Mouse (Mus musculus) kidney, postnatal 14 days (tissue): ENCODE results near the gene Slc9a9.

Source experiments
- DNase-seq: peaks from one replicate; pipeline ENCODE4 v3.0.0; 2022; ENCODE audit warnings: mixed read lengths

Gene Slc9a9

GRCm38 (mm10) chr9:94737226-94737625 lies 67.5 kb downstream of the Slc9a9 start:
- no peak for DNase-seq

GRCm38 (mm10) chr9:94738555-94739427 lies 69.1 kb downstream of the Slc9a9 start:
- peak; percentile 76 for DNase-seq

GRCm38 (mm10) chr9:94740841-94741240 lies 71.1 kb downstream of the Slc9a9 start:
- no peak for DNase-seq

- no peak for DNase-seq
Measured at GRCm38 (mm10) chr9:94743291-94743690, 73.6 kb downstream of the Slc9a9 start.

- no peak for DNase-seq
Measured at GRCm38 (mm10) chr9:94748503-94748902, 78.8 kb downstream of the Slc9a9 start.

GRCm38 (mm10) chr9:94750187-94750586 lies 80.5 kb downstream of the Slc9a9 start:
- no peak for DNase-seq

- no peak for DNase-seq
Measured at GRCm38 (mm10) chr9:94750935-94751637, 81.4 kb downstream of the Slc9a9 start.

GRCm38 (mm10) chr9:94751638-94752021 lies 81.9 kb downstream of the Slc9a9 start:
- no peak for DNase-seq

- DNase-seq: no peak
Measured at GRCm38 (mm10) chr9:94752121-94752520, 82.4 kb downstream of the Slc9a9 start.

- DNase-seq: no peak
Measured at GRCm38 (mm10) chr9:94759904-94760303, 90.2 kb downstream of the Slc9a9 start.

- no peak for DNase-seq
Measured at GRCm38 (mm10) chr9:94768114-94768513, 98.4 kb downstream of the Slc9a9 start.

GRCm38 (mm10) chr9:94768524-94768923 lies 98.8 kb downstream of the Slc9a9 start:
- DNase-seq: no peak

- DNase-seq: no peak
Measured at GRCm38 (mm10) chr9:94773357-94773756, 103.6 kb downstream of the Slc9a9 start.

GRCm38 (mm10) chr9:94788261-94788660 lies 118.6 kb downstream of the Slc9a9 start:
- no peak for DNase-seq

- DNase-seq: no peak
Measured at GRCm38 (mm10) chr9:94790966-94791365, 121.3 kb downstream of the Slc9a9 start.

- DNase-seq: no peak
Measured at GRCm38 (mm10) chr9:94803073-94803472, 133.4 kb downstream of the Slc9a9 start.

GRCm38 (mm10) chr9:94805506-94805905 lies 135.8 kb downstream of the Slc9a9 start:
- peak; percentile 18 for DNase-seq

GRCm38 (mm10) chr9:94815518-94815917 lies 145.8 kb downstream of the Slc9a9 start:
- no peak for DNase-seq

- DNase-seq: no peak
Measured at GRCm38 (mm10) chr9:94821268-94821667, 151.6 kb downstream of the Slc9a9 start.

GRCm38 (mm10) chr9:94833836-94834235 lies 164.1 kb downstream of the Slc9a9 start:
- no peak for DNase-seq

- no peak for DNase-seq
Measured at GRCm38 (mm10) chr9:94837384-94837783, 167.7 kb downstream of the Slc9a9 start.

- DNase-seq: no peak
Measured at GRCm38 (mm10) chr9:94838479-94839031, 168.8 kb downstream of the Slc9a9 start.

- DNase-seq: no peak
Measured at GRCm38 (mm10) chr9:94839204-94839603, 169.5 kb downstream of the Slc9a9 start.

GRCm38 (mm10) chr9:94840398-94840797 lies 170.7 kb downstream of the Slc9a9 start:
- DNase-seq: no peak
